Mouse (Mus musculus) forebrain, embryonic 14.5 days (tissue): ENCODE results near the gene Usp8. TPM values are rescaled to one million over a fixed set of nuclear protein-coding genes. Genes with fewer than 3 reads are reported as not detected.

ENCODE experiments used
- ATAC-seq: fragments of 200-750 bp; cut with Nextera tagmentation; 2 replicates; pipeline ENCODE4 v1.8.0; 2017; ENCODE audit warnings: mild to moderate bottlenecking, moderate library complexity
- DNase-seq: peaks from one replicate; pipeline ENCODE4 v3.0.0-alpha.2; 2015; ENCODE audit warnings: low spot score
- H3K27ac ChIP-seq: fragments of 300-500 bp; sonication (generic); 2 replicates; pipeline ENCODE4 v1.5.1; 2014; ENCODE audit warnings: low read depth, mild to moderate bottlenecking, control low read depth, low read length, moderate library complexity
- H3K27me3 ChIP-seq: fragments of 300-500 bp; sonication (generic); replicated peaks from 2 replicates; pipeline ENCODE4 v1.6.1; 2014; ENCODE audit warnings: low read length, control low read depth, mixed read lengths; ENCODE audit not compliant: control insufficient read depth, insufficient read depth
- H3K36me3 ChIP-seq: fragments of 300-500 bp; sonication (generic); 2 replicates; pipeline ENCODE4 v1.6.1; 2014; ENCODE audit warnings: low read length, control low read depth; ENCODE audit not compliant: control insufficient read depth, insufficient read depth
- H3K4me1 ChIP-seq: fragments of 300-500 bp; sonication (generic); 2 replicates; pipeline ENCODE4 v1.6.1; 2014; ENCODE audit warnings: antibody characterized with exemption, low read length, control low read depth; ENCODE audit not compliant: control insufficient read depth, insufficient read depth
- H3K4me2 ChIP-seq: fragments of 300-500 bp; sonication (generic); 2 replicates; pipeline ENCODE4 v1.6.1; 2014; ENCODE audit warnings: mild to moderate bottlenecking, control low read depth, low read length
- H3K4me3 ChIP-seq: fragments of 300-500 bp; sonication (generic); 2 replicates; pipeline ENCODE4 v1.5.1; 2014; ENCODE audit warnings: low read depth, low read length, control low read depth
- H3K9ac ChIP-seq: fragments of 300-500 bp; sonication (generic); 2 replicates; pipeline ENCODE4 v1.6.1; 2014; ENCODE audit warnings: mild to moderate bottlenecking, low read length, control low read depth, moderate library complexity
- H3K9me3 ChIP-seq: fragments of 300-500 bp; sonication (generic); replicated peaks from 2 replicates; pipeline ENCODE4 v1.6.1; 2016; ENCODE audit warnings: low read length, control low read depth, mixed read lengths; ENCODE audit not compliant: control insufficient read depth
- WGBS: fragments of 180-500 bp; shearing (Covaris S2); extraction: QIAGEN DNeasy Blood & Tissue Kit; methylation state at CpG from one replicate; pipeline ENCODE4 v1.1.7; 2014; 5-methylcytosine and 5-hydroxymethylcytosine counted together
- polyA plus RNA-seq: library from polyadenylated mRNA; unstranded; fragments of >200 nt; fragmentation: Nextera tagmentation; extraction: Ambion mirVana; gene quantifications from 2 replicates; pipeline ENCODE4 v1.2.1, GENCODE M21; 2014

Gene Usp8
- polyA plus RNA-seq, 1 experiment from 2014 or later = 28.8 TPM

GRCm38 (mm10) chr2:126767599-126767998 is 60.5 kb downstream of the Usp8 start:
- no peak overlapping the region for H3K4me3 ChIP-seq
- H3K9ac ChIP-seq = no peak overlapping the region
- H3K4me2 ChIP-seq = no peak overlapping the region
- no peak for ATAC-seq
- no peaks in the 10 kb centered on the region for H3K9me3 ChIP-seq
- DNase-seq = no peak
- H3K27me3 ChIP-seq = no peaks in the 10 kb centered on the region
- WGBS = 98% methylated on average over 3 of the region's 3 CpGs
- H3K4me1 ChIP-seq = no peaks in the 10 kb centered on the region
- no peak overlapping the region for H3K27ac ChIP-seq
- peaks cover 4% of the 10 kb centered on the region for H3K36me3 ChIP-seq

DNA sequence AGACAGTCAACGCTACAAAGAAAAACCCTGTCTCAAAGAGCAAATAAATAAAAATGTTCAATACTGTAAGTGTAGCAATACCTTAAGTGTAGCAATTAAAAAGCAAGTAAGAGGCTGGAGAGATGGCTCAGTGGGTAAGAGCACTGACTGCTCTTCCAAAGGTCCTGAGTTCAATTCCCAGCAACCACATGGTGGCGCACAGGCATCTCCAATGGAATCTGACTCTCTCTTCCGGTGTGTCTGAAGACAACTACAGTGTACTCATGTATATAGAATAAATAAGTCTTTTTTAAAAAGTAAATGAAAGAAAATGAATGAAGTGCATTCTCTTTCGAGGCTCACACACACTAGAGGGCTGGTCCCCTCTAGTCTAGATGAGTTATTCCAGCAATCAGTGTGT is 61.1 kb downstream of the Usp8 start:
- Histone ChIP-seq H3K36me3 (no peaks in the 10 kb centered on the region; the same call in 1 of the 2 replicates), H3K4me3 (no peak overlapping the region), H3K27ac (no peak overlapping the region), H3K4me2 (no peak overlapping the region), H3K9ac (no peak overlapping the region), H3K9me3 (no peaks in the 10 kb centered on the region), H3K4me1 (no peaks in the 10 kb centered on the region), H3K27me3 (no peaks in the 10 kb centered on the region)
- ATAC-seq (no peak), DNase-seq (peak; percentile 16)
- 82% methylated on average over 4 of the region's 4 CpGs for WGBS

DNA sequence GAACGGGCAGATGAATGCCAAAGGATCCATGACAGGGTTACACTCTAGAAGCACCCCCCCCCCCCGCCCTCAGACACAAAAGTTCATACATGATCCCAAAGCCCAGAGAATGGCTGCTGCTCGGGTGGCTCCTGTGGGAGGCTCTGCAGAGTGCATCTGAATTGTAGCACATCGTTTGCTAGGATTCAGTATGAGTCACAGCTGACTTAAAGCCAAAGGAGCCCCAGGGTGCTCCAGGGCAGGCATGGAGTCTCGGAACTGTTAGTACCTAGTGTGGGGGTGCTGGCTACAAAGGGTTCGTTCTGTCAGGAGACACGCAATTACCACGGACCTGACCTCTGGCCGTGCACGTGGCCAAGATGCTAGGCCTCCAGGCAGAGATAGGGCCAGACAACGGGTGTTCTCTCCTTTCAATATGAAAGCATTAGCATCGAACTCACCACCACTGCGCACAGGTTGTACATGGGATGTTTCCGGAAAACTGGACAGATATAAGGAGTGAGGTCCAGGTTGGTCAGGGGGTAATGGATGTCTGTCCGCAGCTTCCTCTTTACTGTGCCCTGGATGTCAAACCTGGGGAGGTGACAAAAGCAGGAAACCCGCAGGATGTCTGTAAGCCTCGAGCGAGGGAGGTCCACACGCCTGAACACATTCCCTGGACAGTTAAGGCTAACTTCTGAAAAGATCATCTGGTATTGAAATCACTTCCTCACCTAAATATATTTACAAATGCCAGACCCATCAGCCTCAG is 62.5 kb downstream of the Usp8 start:
- Histone ChIP-seq H3K4me2 (no peak overlapping the region), H3K4me1 (no peaks in the 10 kb centered on the region), H3K9me3 (no peaks in the 10 kb centered on the region), H3K4me3 (no peak overlapping the region), H3K27ac (no peak overlapping the region), H3K27me3 (no peaks in the 10 kb centered on the region), H3K36me3 (no peaks in the 10 kb centered on the region), H3K9ac (no peak overlapping the region)
- ATAC-seq (no peak), DNase-seq (no peak)
- 77% methylated on average over 19 of the region's 19 CpGs for WGBS

DNA sequence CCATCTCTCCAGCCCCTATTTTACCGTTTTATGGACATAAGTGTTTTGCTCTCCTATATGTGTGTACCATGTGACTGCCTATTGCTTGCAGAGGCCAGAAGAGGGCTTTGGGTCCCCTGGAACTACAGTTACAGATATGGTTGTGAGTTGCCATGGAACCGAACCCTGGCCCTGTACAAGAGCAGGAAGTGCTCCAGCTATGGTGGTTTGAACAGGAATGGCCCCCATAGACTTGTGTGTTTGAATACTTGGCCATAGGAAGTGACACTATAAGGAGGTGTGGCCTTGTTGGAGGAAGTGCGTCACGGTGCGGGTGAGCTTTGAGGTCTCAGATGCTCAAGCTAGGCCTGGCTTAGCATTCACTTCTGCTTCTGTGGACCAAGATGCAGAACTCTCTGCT is 65.1 kb downstream of the Usp8 start:
- Histone ChIP-seq H3K27ac (no peak overlapping the region), H3K27me3 (no peaks in the 10 kb centered on the region), H3K36me3 (no peaks in the 10 kb centered on the region), H3K9ac (no peak overlapping the region), H3K4me3 (no peak overlapping the region), H3K4me1 (no peaks in the 10 kb centered on the region), H3K9me3 (no peaks in the 10 kb centered on the region), H3K4me2 (no peak overlapping the region)
- DNase-seq (no peak), ATAC-seq (no peak)
- WGBS = 93% methylated on average over 5 of the region's 5 CpGs

DNA sequence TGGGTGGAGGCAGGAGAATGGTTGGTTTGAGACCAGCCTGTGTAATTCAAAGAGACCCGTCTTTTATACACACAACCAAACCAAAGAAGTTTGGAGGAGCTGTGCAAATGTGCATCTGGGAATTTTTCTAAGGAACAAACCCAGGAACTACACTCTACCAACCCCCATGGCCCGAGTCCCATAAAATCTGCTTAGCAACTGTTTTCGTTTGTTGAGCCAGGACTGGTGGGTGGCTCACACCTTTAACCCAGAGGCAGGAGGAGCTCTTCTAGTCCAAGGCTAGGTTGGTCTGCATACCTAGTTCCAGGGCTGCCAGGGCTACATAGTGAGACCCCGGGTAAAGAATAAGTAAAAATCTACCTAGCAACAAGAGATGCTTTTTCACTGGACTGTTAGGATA is 68.8 kb downstream of the Usp8 start:
- 68% methylated on average over 4 of the region's 4 CpGs for WGBS
- H3K9ac ChIP-seq = no peak overlapping the region
- no peak overlapping the region for H3K27ac ChIP-seq
- DNase-seq (no peak), ATAC-seq (no peak)
- H3K4me1 ChIP-seq = no peaks in the 10 kb centered on the region
- no peaks in the 10 kb centered on the region for H3K27me3 ChIP-seq
- H3K9me3 ChIP-seq = no peaks in the 10 kb centered on the region
- H3K36me3 ChIP-seq = no peaks in the 10 kb centered on the region
- H3K4me3 ChIP-seq = no peak overlapping the region
- H3K4me2 ChIP-seq = no peak overlapping the region

- Histone ChIP-seq H3K27ac (no peak overlapping the region), H3K4me1 (no peaks in the 10 kb centered on the region), H3K36me3 (no peaks in the 10 kb centered on the region), H3K9me3 (no peaks in the 10 kb centered on the region), H3K4me3 (no peak overlapping the region), H3K9ac (no peak overlapping the region), H3K27me3 (no peaks in the 10 kb centered on the region), H3K4me2 (no peak overlapping the region)
- no peak for DNase-seq
- WGBS = 55% methylated on average over 1 of the region's 1 CpGs
- no peak for ATAC-seq
These were observed 69.3 kb downstream of the Usp8 start for GRCm38 (mm10) chr2:126776416-126776815.

DNA sequence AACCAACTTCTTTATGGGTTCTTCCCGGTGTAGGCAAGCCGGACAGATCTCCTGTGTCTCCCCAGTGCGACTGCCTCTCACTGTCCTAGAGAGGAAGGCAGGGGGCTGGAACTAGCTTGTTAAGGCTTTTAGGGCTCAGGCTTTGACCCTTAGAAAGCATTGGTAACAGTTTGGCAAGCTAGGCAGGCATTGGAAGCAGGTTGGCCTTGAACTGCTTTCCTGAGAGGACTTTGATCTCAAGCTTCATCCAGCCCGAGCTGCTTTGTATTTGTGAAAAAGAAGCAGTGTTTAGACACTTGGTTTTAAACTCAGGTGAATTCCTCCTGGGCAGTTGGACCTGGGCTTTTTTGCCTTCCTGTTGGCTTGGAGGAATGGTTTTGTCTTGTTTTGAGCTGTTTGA is 71.7 kb downstream of the Usp8 start:
- WGBS = 87% methylated on average over 4 of the region's 4 CpGs
- ATAC-seq = no peak
- Histone ChIP-seq H3K27ac (no peak overlapping the region), H3K36me3 (no peaks in the 10 kb centered on the region), H3K4me2 (no peak overlapping the region), H3K27me3 (no peaks in the 10 kb centered on the region), H3K4me1 (no peaks in the 10 kb centered on the region), H3K4me3 (no peak overlapping the region), H3K9ac (no peak overlapping the region), H3K9me3 (no peaks in the 10 kb centered on the region)
- no peak for DNase-seq

DNA sequence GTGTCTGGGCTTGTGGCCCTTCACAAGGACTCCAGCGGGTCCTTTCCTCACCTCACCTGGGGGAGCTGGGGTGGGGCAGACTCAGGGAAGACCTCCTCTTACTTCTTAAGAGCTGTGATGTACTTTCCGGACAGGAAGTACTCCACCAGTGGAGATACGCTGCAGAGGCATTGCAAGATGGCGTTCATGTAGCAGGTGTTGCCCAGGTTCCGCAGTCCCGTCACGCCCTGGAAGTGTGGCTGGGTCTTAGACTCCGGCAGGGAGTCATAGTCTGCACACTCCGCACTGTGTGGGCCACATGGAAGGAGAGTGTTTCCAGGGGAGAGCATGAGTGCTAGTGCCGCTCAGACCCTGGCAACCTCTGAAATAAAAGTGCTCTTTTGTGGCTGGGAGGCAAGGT is 73.2 kb downstream of the Usp8 start:
- H3K9me3 ChIP-seq = no peaks in the 10 kb centered on the region
- WGBS = 91% methylated on average over 10 of the region's 10 CpGs

GRCm38 (mm10) chr2:126781478-126781877 is 74.3 kb downstream of the Usp8 start:
- Histone ChIP-seq H3K27ac (no peak overlapping the region), H3K4me1 (no peaks in the 10 kb centered on the region), H3K4me3 (no peak overlapping the region), H3K9me3 (no peaks in the 10 kb centered on the region), H3K9ac (no peak overlapping the region), H3K4me2 (no peak overlapping the region), H3K27me3 (no peaks in the 10 kb centered on the region), H3K36me3 (no peaks in the 10 kb centered on the region)
- DNase-seq = no peak
- no peak for ATAC-seq
- 97% methylated on average over 1 of the region's 1 CpGs for WGBS

More for the DNA sequence above, 73.2 kb downstream of the Usp8 start:
- H3K36me3 ChIP-seq = no peaks in the 10 kb centered on the region
- no peak overlapping the region for H3K4me2 ChIP-seq
- DNase-seq = no peak
- H3K27ac ChIP-seq = no peak overlapping the region
- ATAC-seq = no peak
- no peak overlapping the region for H3K9ac ChIP-seq
- no peak overlapping the region for H3K4me3 ChIP-seq
- H3K27me3 ChIP-seq = no peaks in the 10 kb centered on the region
- H3K4me1 ChIP-seq = no peaks in the 10 kb centered on the region
